In the genomic region with DNA sequence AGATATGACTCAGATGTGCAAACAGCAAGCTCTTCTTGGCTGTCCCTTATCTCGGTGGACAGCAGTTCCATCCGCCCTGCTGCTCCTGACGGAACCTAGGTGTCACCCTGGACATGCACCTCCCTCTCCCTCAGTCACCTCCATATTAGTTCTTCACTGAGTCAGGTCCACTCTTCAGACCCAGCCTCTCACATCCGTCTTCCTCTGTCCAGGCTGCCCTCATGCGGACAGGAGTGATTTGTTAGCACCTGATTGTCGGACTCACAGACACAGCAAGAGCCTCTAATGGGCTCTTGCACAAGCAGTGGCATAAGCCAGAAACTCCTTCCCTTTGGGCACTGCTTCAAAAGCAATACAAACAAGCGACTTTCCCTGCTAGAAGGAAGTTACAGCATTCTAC, we compare ENCODE assay signal across 20 mouse cellular contexts. TPM values are rescaled to one million over a fixed set of nuclear protein-coding genes. Genes with fewer than 3 reads are reported as not detected.
DNase-seq lines count a peak whose midpoint lies in the region; ATAC-seq and TF ChIP-seq lines count a peak whose summit lies in the region.
"Had no signal": no experiment of that assay in that cellular context is flagged by ENCODE, and none has a peak within 500 bp of the region (broad histone marks: within the 10 kb centered on the region; RNA-seq: fewer than 3 reads in every experiment).

No protein-coding gene starts in this region.

- H3K4me3 ChIP-seq in liver, embryonic 14.5 days (ENCODE audit: insufficient read depth in 1 of 2, low read depth in 2 of 2, low read length in 2 of 2): no peak overlapping the region
- H3K4me3 ChIP-seq in embryonic facial prominence, embryonic 10.5 days: no peak overlapping the region
- H3K4me3 ChIP-seq: embryonic facial prominence, embryonic 13.5 days; lung, embryonic 15.5 days; midbrain, embryonic 12.5 days; myocyte had no signal

- DNase-seq in adrenal gland, adult 2 months: peak; percentile 23
- no peak for DNase-seq in adrenal gland, postnatal 10 days
- peak; percentile 52 for DNase-seq in adipocyte (ENCODE audit: low spot score)
- no peak for DNase-seq in liver, embryonic 14.5 days (ENCODE audit: low read depth in 3 of 3, low spot score in 3 of 3)
- DNase-seq in lung, postnatal 36 days: peak; percentile 80
- no peak for DNase-seq in kidney, adult 9 months
- DNase-seq in embryonic facial prominence, embryonic 10.5 days (ENCODE audit: low spot score): no peak
- no peak for DNase-seq in kidney, adult 8-10 months
- DNase-seq: cerebellum, adult 11-12 months; heart, adult 11 months; heart, postnatal 10 days; kidney, postnatal 4 days; thymus, postnatal 36 days had no signal

- H3K4me1 ChIP-seq in liver, embryonic 14.5 days (replicated peaks; ENCODE audit: control insufficient read depth in 2 of 2, insufficient read depth in 2 of 2, low read length in 1 of 2): peaks cover 2 to 10% of the 10 kb centered on the region in 2 experiments; a peak in 2 of 4 replicates
- peaks cover 11% of the 10 kb centered on the region for H3K4me1 ChIP-seq in embryonic facial prominence, embryonic 10.5 days
- H3K4me1 ChIP-seq: midbrain, embryonic 12.5 days had no signal

- no peaks in the 10 kb centered on the region for H3K36me3 ChIP-seq in liver, embryonic 14.5 days (replicated peaks; ENCODE audit: control insufficient read depth, insufficient read depth, low read depth)
- H3K36me3 ChIP-seq in embryonic facial prominence, embryonic 10.5 days (replicated peaks): no peaks in the 10 kb centered on the region
- H3K36me3 ChIP-seq: embryonic facial prominence, embryonic 13.5 days; lung, embryonic 15.5 days; midbrain, embryonic 12.5 days had no signal

- TF ChIP-seq CTCF in liver, embryonic 14.5 days (IDR thresholded peaks at IDR 0.05; ENCODE audit: low read depth): no peak

- H3K9me3 ChIP-seq in liver, embryonic 14.5 days (ENCODE audit: control insufficient read depth, low read length): no peaks in the 10 kb centered on the region
- no peaks in the 10 kb centered on the region for H3K9me3 ChIP-seq in embryonic facial prominence, embryonic 10.5 days
- H3K9me3 ChIP-seq: embryonic facial prominence, embryonic 13.5 days; lung, embryonic 15.5 days; midbrain, embryonic 12.5 days had no signal

- TF ChIP-seq EP300 in liver, embryonic 14.5 days (IDR thresholded peaks at IDR 0.05; ENCODE audit: low read depth): no peak

- H3K9ac ChIP-seq in liver, embryonic 14.5 days (replicated peaks): no peak overlapping the region
- H3K9ac ChIP-seq: embryonic facial prominence, embryonic 13.5 days; lung, embryonic 15.5 days; midbrain, embryonic 12.5 days had no signal

- H3K4me2 ChIP-seq in liver, embryonic 14.5 days (ENCODE audit: low read depth): no peak overlapping the region
- H3K4me2 ChIP-seq: embryonic facial prominence, embryonic 13.5 days; lung, embryonic 15.5 days; midbrain, embryonic 12.5 days had no signal

- 59% methylated on average over 7 of the region's 7 CpGs for WGBS in liver, embryonic 14.5 days (ENCODE audit: insufficient replicate concordance)
- WGBS in embryonic facial prominence, embryonic 10.5 days: 84% methylated on average over 7 of the region's 7 CpGs

- ATAC-seq in liver, embryonic 14.5 days (ENCODE audit: insufficient read depth): peak; percentile 35; the same call in 1 of the 2 replicates
- ATAC-seq: forebrain, embryonic 14.5 days; inflammation-experienced regulatory T-cells, adult 6 months had no signal

- H3K27ac ChIP-seq in liver, embryonic 14.5 days: no peak overlapping the region
- H3K27ac ChIP-seq in embryonic facial prominence, embryonic 10.5 days (replicated peaks): no peak overlapping the region
- H3K27ac ChIP-seq: embryonic facial prominence, embryonic 13.5 days; lung, embryonic 15.5 days; midbrain, embryonic 12.5 days had no signal

- no peaks in the 10 kb centered on the region for H3K27me3 ChIP-seq in liver, embryonic 14.5 days (ENCODE audit: control insufficient read depth, insufficient read depth, low read length)
- H3K27me3 ChIP-seq in embryonic facial prominence, embryonic 10.5 days (replicated peaks; ENCODE audit: low read depth, poor library complexity, severe bottlenecking): no peaks in the 10 kb centered on the region
- H3K27me3 ChIP-seq: embryonic facial prominence, embryonic 13.5 days; lung, embryonic 15.5 days; midbrain, embryonic 12.5 days had no signal

RNA-seq across cellular contexts. Expression of gene Apoh, which starts 35.9 kb away (rescaled TPM):
- total RNA-seq in adrenal gland, adult 2 months (2021): 1 to 10 TPM in 1 of 2 experiments, under 1 TPM in 1; 0.41 to 8.7 TPM
- polyA plus RNA-seq in adrenal gland, adult 2 months (2012; rRNA removed): 0.86 TPM in 1 of 2 replicates, not detected in the other
- 100 to 1,000 TPM; 288 to 727 TPM for total RNA-seq in adrenal gland, postnatal 10 days (2021)
- polyA plus RNA-seq in liver, embryonic 14.5 days (2012; rRNA removed): 232 and 286 TPM in 2 replicates
- 287 and 289 TPM in 2 replicates for polyA plus RNA-seq in liver, embryonic 14.5 days (2014; fragmentation: Nextera tagmentation; extraction: Ambion mirVana)
- not detected in 2 replicates for polyA plus RNA-seq in embryonic facial prominence, embryonic 10.5 days (2016; fragmentation: Nextera tagmentation; extraction: Ambion mirVana)
- total RNA-seq: neutrophil, adult 5-6 weeks had no signal
- polyA plus RNA-seq: forebrain, embryonic 14.5 days; inflammation-experienced regulatory T-cells, adult 6 months; midbrain, embryonic 12.5 days had no signal

RNA-seq across cellular contexts. Expression of gene Prkca, which starts 36.5 kb away (rescaled TPM):
- total RNA-seq in adrenal gland, adult 2 months (2021): 1 to 10 TPM; 8.5 to 9.7 TPM
- 1.3 TPM in 2 replicates for polyA plus RNA-seq in adrenal gland, adult 2 months (2012; rRNA removed)
- 10 to 100 TPM; 10.3 to 16.3 TPM for total RNA-seq in adrenal gland, postnatal 10 days (2021)
- polyA plus RNA-seq in liver, embryonic 14.5 days (2012; rRNA removed): 2.0 and 2.5 TPM in 2 replicates
- polyA plus RNA-seq in liver, embryonic 14.5 days (2014; fragmentation: Nextera tagmentation; extraction: Ambion mirVana): 3.8 and 4.5 TPM in 2 replicates
- polyA plus RNA-seq in embryonic facial prominence, embryonic 10.5 days (2016; fragmentation: Nextera tagmentation; extraction: Ambion mirVana): 3.4 TPM in 2 replicates

Comparison
In these comparisons a context has a peak if more than half of its experiments do, and no peak if none do; other contexts are left out.
1. DNase-seq: peak in adrenal gland, adult 2 months (single experiment), adipocyte (single experiment) and lung, postnatal 36 days (single experiment); none in adrenal gland, postnatal 10 days (single experiment), liver, embryonic 14.5 days (0 of 3), kidney, adult 9 months (single experiment), embryonic facial prominence, embryonic 10.5 days (single experiment) and kidney, adult 8-10 months (0 of 2).
2. RNA of gene Apoh, which starts 35.9 kb away (polyA plus RNA-seq): 232 to 289 TPM in liver, embryonic 14.5 days; 0.86 TPM in adrenal gland, adult 2 months and not detected in embryonic facial prominence, embryonic 10.5 days; every median in the first group is over 100 times any median in the second.